Mouse (Mus musculus) urinary bladder, postnatal 10 days (tissue): ENCODE results near the gene Nsun5.

Experiments used
- DNase-seq: peaks from one replicate; pipeline ENCODE4 v3.0.0; 2022; ENCODE audit warnings: low spot score

Nsun5 gene

DNA sequence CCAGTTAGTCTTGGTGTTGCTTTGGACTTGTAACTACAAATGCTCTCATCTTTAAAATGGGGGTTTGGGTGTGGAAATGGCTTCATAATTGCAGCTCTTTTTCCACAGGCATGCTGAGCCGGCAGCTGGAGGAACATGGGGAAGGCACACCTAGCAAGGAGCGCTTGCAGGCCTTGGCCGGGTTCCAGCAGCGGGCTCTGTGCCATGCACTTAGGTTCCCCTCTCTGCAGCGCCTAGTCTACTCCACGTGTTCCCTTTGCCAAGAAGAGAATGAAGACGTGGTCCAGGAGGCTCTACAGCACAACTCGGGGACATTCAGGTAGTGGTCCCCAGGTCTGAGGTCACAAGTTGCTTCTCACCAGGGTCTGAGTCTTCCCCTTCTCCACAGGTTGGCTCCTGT, 5.4 kb downstream of the Nsun5 start:
- DNase-seq = no peak

GRCm38 (mm10) chr5:135376341-135376740, 6.6 kb downstream of the Nsun5 start:
- no peak for DNase-seq

- no peak for DNase-seq
Measured at GRCm38 (mm10) chr5:135380681-135381080, 10.9 kb downstream of the Nsun5 start.

- DNase-seq = no peak
Measured at GRCm38 (mm10) chr5:135381356-135381925, 11.7 kb downstream of the Nsun5 start.

DNA sequence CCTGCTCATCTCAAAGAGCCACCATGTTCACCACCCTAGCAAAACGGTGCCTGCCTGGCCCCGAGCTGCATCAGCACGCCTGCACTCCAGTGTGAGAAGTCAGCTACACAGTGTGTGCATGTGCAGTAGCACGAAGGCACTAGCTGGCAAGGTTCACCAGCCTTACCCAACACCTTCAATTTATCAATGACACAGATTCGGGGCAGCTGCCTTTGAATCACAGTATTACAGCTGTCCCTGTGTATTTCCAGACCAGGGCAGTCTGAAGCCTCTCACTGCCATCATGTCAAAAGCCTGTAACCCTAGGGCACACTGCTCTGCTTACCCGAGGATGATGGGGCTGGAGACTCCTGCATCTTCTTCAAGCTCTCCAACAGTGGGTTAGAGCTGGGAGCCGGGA, 13.0 kb downstream of the Nsun5 start:
- DNase-seq = no peak

GRCm38 (mm10) chr5:135383771-135384170, 14.0 kb downstream of the Nsun5 start:
- DNase-seq = no peak

- DNase-seq = peak; percentile 42
Measured at GRCm38 (mm10) chr5:135394004-135394823, 24.5 kb downstream of the Nsun5 start, which contains the start of gene Pom121. Gene Pom121 (minus strand): TSS chr5:135394546.

- no peak for DNase-seq
Measured at GRCm38 (mm10) chr5:135395826-135396225, 26.1 kb downstream of the Nsun5 start.

- DNase-seq = no peak
Measured at GRCm38 (mm10) chr5:135399382-135399781, 29.6 kb downstream of the Nsun5 start.

DNA sequence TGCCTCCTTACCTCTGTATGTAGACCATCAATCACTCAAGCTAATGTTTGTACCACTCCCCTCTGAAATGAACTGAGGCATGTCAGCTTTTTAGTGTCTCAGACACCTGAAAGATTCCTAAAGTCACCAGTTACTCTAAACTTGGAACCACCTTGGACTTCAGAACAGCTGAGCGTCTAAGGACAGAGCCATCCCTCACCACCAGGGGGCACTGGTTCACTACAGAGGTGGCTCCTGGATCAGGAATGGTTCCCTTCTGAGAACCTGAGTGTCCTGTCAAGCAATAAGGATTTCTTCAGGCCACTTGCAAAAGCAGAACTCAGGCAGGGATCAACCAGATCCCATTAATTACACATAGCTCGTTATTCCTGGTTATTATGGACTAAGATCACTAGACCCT, 30.5 kb downstream of the Nsun5 start:
- DNase-seq = peak; percentile 49

- DNase-seq = no peak
Measured at GRCm38 (mm10) chr5:135404623-135405022, 34.9 kb downstream of the Nsun5 start.

GRCm38 (mm10) chr5:135405437-135405836, 35.7 kb downstream of the Nsun5 start:
- DNase-seq = no peak

DNA sequence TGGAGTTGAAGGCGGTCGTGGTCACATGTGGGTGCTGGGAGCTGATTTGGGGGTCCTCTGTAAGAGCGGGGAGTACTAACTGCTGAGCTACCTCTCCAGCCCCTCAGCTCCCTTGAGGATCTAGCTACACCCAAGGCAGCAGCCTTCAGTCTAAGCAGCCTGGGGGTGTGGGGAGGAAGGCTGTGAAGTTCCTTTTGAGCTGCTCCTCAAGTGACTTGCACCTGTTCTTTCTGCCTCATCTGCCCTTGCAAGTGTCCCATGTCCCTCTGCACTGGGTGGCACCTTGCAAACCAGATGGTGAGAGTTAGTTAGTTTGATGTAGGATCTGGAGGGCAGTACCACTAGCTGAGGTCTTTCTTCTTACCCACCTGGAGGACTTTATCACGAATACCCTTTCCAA, 38.4 kb downstream of the Nsun5 start:
- DNase-seq = no peak

DNA sequence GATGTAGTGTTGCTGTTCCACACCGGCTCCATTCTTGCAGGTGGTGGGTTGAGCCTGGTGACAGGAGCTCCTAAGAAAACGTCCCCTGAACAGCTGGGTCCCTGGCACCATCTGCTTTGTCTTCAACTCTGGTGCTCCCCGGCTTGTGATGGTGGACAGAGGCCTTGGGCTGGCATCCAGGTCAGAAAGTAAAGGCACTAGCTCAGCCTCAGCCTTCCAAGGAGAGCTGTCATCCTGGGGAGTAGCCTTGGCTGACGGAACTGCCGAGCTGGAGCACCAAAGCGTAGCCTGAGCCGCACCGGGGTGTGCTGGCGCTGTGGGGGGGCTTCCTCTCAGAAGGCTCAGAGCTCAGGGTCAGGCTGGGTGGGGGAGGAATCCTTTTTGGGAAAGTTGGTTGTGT, 40.5 kb downstream of the Nsun5 start:
- no peak for DNase-seq
